Mouse (Mus musculus): ENCODE data around the gene Wdr77.

- TF ChIP-seq CTCF (IDR thresholded peaks at IDR 0.05; ENCODE audit: low read depth) (no peak), EP300 (IDR thresholded peaks at IDR 0.05; ENCODE audit: low read depth) (no peak)
Measured at GRCm38 (mm10) chr3:105974174-105974573, 15.0 kb downstream of the Wdr77 start.

Data from heart, postnatal 0 days (tissue).